Mouse (Mus musculus) ES-E14 (cell line): ENCODE measurements around the gene Tkt.

ENCODE experiments used
- HCFC1 ChIP-seq: IDR thresholded peaks from 2 replicates; pipeline ENCODE4 v1.6.1; 2012; ENCODE audit warnings: low read length, inconsistent platforms, borderline replicate concordance; ENCODE audit not compliant: insufficient read depth
- MAFK ChIP-seq: IDR thresholded peaks from 2 replicates; pipeline ENCODE4 v1.6.1; 2014; ENCODE audit warnings: mild to moderate bottlenecking, low read depth, low read length, inconsistent platforms; ENCODE audit not compliant: insufficient read depth

DNA sequence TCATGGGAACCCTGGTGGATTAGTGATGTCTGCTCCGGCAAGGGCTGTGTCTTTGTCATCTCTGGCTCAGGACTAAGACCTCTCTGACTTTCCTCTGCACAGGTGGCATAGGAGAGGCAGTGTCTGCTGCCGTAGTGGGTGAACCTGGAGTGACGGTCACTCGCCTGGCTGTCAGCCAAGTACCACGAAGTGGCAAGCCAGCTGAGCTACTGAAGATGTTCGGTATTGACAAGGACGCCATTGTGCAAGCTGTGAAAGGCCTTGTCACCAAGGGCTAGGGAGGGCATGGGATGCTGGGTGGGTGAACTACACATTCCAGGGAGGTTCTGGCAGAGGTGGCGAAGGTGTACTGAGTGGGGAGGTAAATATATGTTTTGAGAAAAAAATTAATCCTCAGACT, 25.1 kb downstream of the Tkt start:
- TF ChIP-seq MAFK, result no peak
- no peak for TF ChIP-seq HCFC1
